Mouse (Mus musculus) gastrocnemius, postnatal 14 days (tissue): ENCODE measurements around the gene Klhl12. TPM values are rescaled to one million over a fixed set of nuclear protein-coding genes. Genes with fewer than 3 reads are reported as not detected.
"Not testable (repeated sequence)": the region's sequence is repeated elsewhere in the genome, so short reads cannot be mapped to it uniquely, and the experiment has no call there.

Experiments used
- DNase-seq: peaks from one replicate; pipeline ENCODE4 v3.0.0; 2021; ENCODE audit warnings: mixed read lengths
- intact Hi-C: fragments of 180-260 bp; cut with DNase I; formaldehyde crosslinking; loops from one replicate; pipeline ENCODE4 v1.15.1; 2025; ENCODE audit warnings: low total_unique reads
- total RNA-seq, 2 experiments: library from RNA; stranded (reverse); gene quantifications; 2 replicates each; pipeline ENCODE4 v1.2.3; 2021

Gene Klhl12
- total RNA-seq, 2 experiments from 2014 or later = 9.3 to 10.5 TPM

- DNase-seq, intact Hi-C loops: not testable (repeated sequence)
Observed at GRCm38 (mm10) chr1:134443288-134443687, 12.0 kb upstream of the Klhl12 start.

DNA sequence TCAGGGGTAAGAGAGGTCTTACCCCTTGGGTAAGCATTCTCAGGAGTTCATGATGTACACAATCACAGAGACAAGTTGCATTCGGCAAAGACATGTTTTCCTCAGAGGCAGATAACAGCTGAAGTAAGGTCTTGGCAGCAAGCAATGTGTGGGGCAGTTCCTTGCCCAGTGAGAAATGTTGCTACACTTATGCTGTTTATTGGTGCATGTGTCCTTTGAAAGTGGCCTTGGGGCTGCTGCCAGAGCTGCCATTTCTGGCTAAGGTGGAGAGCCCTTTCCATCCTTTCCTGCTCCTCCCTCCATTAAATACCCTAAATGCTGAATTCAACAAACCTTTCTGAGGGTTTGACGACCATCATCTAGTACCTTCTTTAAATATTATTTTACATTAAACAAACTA is 9.9 kb upstream of the Klhl12 start:
- intact Hi-C loops = no loop called here
- DNase-seq = no peak

DNA sequence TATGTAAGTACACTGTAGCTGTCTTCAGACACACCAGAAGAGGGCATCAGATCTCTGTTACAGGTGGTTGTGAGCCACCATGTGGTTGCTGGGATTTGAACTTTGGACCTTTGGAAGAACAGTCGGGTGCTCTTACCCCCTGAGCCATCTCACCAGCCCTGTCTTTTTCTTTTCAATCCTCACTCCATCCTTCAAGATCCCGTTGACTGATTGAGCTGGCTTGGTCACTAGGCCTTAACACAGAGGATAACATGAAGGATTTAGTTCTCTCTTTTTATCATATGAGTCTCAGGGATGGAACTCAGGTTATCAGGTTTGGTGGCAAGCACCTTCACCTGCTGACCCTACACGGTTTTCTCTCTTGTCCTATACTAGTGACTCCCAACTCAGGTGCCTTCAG is 6.8 kb upstream of the Klhl12 start:
- intact Hi-C loops, DNase-seq: not testable (repeated sequence)

- intact Hi-C loops = loop anchor here (10.0 kb wide), 1 partner anchor 85 kb away; the partner anchor contains the start of gene Tmem183a
Observed at GRCm38 (mm10) chr1:134450201-134450600, 5.1 kb upstream of the Klhl12 start.

DNA sequence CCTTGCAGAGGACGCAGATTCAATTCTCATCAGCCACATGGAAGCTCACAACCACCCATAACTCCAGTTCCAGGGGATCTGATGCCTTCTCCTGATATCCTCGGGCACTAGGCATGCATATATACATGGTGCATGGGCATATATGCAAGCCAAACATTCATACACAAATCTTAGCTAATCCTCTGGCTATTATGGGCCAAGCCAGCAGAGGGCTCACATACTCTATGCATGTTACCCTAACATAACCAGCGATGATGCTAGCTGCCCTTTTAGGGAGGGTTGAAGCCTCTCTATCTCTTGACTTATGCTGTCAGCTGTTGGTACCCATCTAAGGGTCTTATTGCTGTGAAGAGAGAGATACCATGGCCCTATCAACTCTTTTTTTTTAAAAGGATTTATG is 4.3 kb upstream of the Klhl12 start:
- DNase-seq = peak; percentile 9
- intact Hi-C loops = loop anchor here (10.0 kb wide), 1 partner anchor 86 kb away; the partner anchor contains the start of gene Tmem183a

More at GRCm38 (mm10) chr1:134450201-134450600, 5.1 kb upstream of the Klhl12 start:
- DNase-seq = no peak

GRCm38 (mm10) chr1:134456060-134456459 is 729 bp downstream of the Klhl12 start:
- DNase-seq = no peak
- intact Hi-C loops = loop anchor here (10.0 kb wide), 1 partner anchor 91 kb away; the partner anchor contains the start of gene Tmem183a

DNA sequence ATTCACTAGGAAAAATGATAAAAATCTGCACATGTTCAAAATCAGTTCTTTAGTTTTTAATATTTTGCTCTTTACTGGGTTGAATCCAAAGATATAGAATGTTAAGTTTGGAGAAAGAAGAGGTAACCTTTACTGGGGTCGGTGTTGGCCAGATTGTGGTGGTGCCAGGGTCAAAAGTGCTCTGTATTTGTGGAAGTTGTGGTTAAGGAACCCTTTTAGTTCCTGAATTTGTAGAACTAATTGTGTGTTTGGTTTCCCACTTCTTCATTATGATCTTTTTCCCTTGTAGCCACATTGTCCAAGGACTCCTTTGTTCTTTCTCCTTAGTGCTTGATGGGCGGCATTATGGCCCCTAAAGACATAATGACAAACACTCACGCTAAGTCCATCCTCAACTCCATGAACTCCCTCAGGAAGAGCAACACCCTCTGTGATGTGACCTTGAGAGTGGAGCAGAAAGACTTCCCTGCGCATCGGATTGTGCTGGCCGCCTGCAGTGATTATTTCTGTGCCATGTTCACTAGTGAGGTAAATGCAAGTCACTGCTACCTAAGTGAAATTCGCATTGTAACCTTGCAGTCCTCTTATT is 2.9 kb downstream of the Klhl12 start:
- DNase-seq = no peak
- intact Hi-C loops = loop anchor here (10.0 kb wide), 1 partner anchor 93 kb away; the partner anchor contains the start of gene Tmem183a

GRCm38 (mm10) chr1:134460294-134461284 is 5.3 kb downstream of the Klhl12 start:
- intact Hi-C loops = no loop called here
- no peak for DNase-seq

DNA sequence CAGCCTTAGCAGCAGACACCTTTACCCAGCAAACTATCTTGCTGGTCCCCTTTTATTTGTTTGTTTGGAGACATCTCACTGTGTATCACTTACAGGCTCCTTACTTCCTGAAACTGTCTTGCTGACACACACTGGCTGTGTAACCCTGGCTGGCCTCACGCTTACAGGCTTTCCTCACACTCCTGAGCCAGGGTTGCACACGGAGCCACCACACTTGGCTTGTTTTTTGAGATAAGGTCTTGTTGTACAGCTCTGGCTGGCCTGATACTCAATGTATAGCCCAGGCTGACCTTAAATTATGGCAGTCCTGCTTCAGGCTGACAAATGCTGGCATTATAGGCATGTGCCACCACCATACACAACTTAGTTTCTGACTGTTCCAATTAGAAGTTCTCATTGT is 29.3 kb downstream of the Klhl12 start:
- intact Hi-C loops = no loop called here
- no peak for DNase-seq

GRCm38 (mm10) chr1:134490903-134491801 is 35.8 kb downstream of the Klhl12 start:
- intact Hi-C loops = no loop called here

DNA sequence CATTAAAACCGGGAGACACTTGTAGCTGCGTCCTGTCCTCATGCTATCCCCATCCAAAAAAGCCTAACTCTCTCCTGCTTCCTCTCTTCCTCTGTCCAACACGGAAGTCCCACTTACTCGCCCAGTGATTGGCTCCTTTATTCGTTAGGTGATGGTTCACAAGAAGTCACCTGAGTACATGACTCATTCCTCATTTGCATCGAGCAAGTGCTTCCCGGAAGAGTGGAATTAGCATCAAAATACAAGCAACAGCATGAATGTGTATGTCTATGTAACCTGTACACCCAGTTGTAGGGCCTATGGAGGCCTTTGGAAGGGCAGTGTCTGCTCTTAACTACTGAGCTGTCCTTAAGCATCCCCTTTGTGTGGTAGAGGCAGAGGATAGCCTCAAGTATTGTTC is 36.9 kb downstream of the Klhl12 start:
- intact Hi-C loops = no loop called here
- no peak for DNase-seq

More at GRCm38 (mm10) chr1:134490903-134491801, 35.8 kb downstream of the Klhl12 start:
- no peak for DNase-seq

- intact Hi-C loops = no loop called here
Observed at GRCm38 (mm10) chr1:134493496-134493895, 38.2 kb downstream of the Klhl12 start.

GRCm38 (mm10) chr1:134493956-134494355 is 38.6 kb downstream of the Klhl12 start:
- intact Hi-C loops = no loop called here
- DNase-seq = no peak

More at GRCm38 (mm10) chr1:134493496-134493895, 38.2 kb downstream of the Klhl12 start:
- DNase-seq = no peak

- intact Hi-C loops = no loop called here
- peak; percentile 99 for DNase-seq
Observed at GRCm38 (mm10) chr1:134494428-134495215, 39.3 kb downstream of the Klhl12 start, which contains the start of gene Rabif. Gene Rabif (plus strand): TSS chr1:134494648.

- intact Hi-C loops = no loop called here
- DNase-seq = no peak
Observed at GRCm38 (mm10) chr1:134495216-134495539, 39.8 kb downstream of the Klhl12 start.

DNA sequence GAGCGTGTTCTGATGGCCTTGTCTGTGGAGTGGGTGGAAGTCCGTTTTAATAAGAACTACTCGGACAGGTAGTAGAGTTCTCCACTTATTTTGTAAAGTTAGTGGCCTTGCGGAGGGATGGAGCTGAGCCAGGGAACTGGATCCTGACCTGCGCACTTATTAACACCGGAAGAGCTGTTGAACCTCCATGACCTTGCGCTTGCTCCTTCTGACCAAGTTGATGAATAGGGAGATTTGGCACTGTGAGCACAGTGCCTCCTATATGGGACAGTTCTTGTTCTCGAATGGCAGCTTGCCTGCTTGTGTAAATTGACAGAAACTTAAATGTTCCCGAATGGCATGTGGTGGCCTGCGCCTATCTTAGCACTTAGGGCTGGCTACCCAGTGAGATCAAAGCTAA is 40.7 kb downstream of the Klhl12 start:
- intact Hi-C loops = no loop called here
- no peak for DNase-seq

DNA sequence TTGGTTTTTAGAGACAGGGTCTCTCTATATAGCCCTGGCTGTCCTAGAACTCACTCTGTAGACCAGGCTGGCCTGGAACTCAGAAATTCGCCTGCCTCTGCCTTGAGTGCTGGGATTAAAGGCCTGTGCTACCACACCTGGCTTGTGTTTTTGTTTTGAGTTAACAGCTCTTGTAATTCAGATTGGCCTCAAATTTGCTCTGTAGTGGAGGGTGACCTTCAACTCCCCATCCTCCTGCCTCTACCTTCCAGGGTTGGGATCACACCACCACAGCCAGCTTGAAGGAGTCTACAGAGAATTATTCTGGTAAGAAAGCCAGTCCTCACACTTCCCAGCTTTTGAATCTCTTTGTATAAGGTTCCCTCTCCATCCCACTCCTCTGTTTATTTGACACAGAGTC is 45.6 kb downstream of the Klhl12 start:
- intact Hi-C loops = no loop called here
- DNase-seq = no peak

GRCm38 (mm10) chr1:134506201-134506600 is 50.9 kb downstream of the Klhl12 start:
- intact Hi-C loops = no loop called here
- no peak for DNase-seq

- no peak for DNase-seq
- intact Hi-C loops = no loop called here
Observed at GRCm38 (mm10) chr1:134510018-134510417, 54.7 kb downstream of the Klhl12 start.
